Mouse (Mus musculus) heart, embryonic 14.5 days (tissue): ENCODE measurements around the gene Ankrd13c. TPM values are rescaled to one million over a fixed set of nuclear protein-coding genes. Genes with fewer than 3 reads are reported as not detected.

ENCODE experiments used
- ATAC-seq: fragments of 200-750 bp; cut with Nextera tagmentation; 2 replicates; pipeline ENCODE4 v1.8.0; 2017; ENCODE audit warnings: low read depth, moderate TSS enrichment; ENCODE audit not compliant: insufficient number of reproducible peaks, insufficient read depth, low FRiP score
- H3K27ac ChIP-seq, 2 experiments: fragments of 200-500 bp in 1 of 2; fragments of 300-500 bp in 1 of 2; sonication (generic) in 1 of 2; replicated peaks in 1 of 2; 2 replicates each; pipeline ENCODE4 v1.5.1; 2012 to 2014; ENCODE audit warnings: low read depth in 2 of 2, low read length in 2 of 2, control low read depth in 1 of 2, mild to moderate bottlenecking in 1 of 2, mixed read lengths in 1 of 2; ENCODE audit not compliant: control insufficient read depth in 1 of 2, insufficient read depth in 1 of 2
- H3K27me3 ChIP-seq: fragments of 300-500 bp; sonication (generic); 2 replicates; pipeline ENCODE4 v1.6.1; 2014; ENCODE audit warnings: mild to moderate bottlenecking, low read length, control low read depth; ENCODE audit not compliant: control insufficient read depth, insufficient read depth
- H3K36me3 ChIP-seq: fragments of 300-500 bp; sonication (generic); 2 replicates; pipeline ENCODE4 v1.6.1; 2014; ENCODE audit warnings: mild to moderate bottlenecking, control low read depth, low read length, mixed read lengths; ENCODE audit not compliant: control insufficient read depth, insufficient read depth
- H3K4me1 ChIP-seq, 2 experiments: fragments of 200-500 bp in 1 of 2; fragments of 300-500 bp in 1 of 2; sonication (generic) in 1 of 2; 2 replicates each; pipeline ENCODE4 v1.6.1; 2012 to 2014; ENCODE audit warnings: low read length in 2 of 2, control low read depth in 1 of 2, mixed read lengths in 1 of 2; ENCODE audit not compliant: control insufficient read depth in 2 of 2, insufficient read depth in 2 of 2
- H3K4me2 ChIP-seq: fragments of 300-500 bp; sonication (generic); 2 replicates; pipeline ENCODE4 v1.6.1; 2014; ENCODE audit warnings: mild to moderate bottlenecking, low read length
- H3K4me3 ChIP-seq, 2 experiments: fragments of 200-500 bp in 1 of 2; fragments of 300-500 bp in 1 of 2; sonication (generic) in 1 of 2; 2 replicates each; pipeline ENCODE4 v1.5.1; 2012 to 2014; ENCODE audit warnings: low read length in 2 of 2, mild to moderate bottlenecking in 2 of 2, control low read depth in 1 of 2, low read depth in 1 of 2, moderate library complexity in 1 of 2; ENCODE audit not compliant: control insufficient read depth in 1 of 2, insufficient read depth in 1 of 2
- H3K9ac ChIP-seq: fragments of 300-500 bp; sonication (generic); 2 replicates; pipeline ENCODE4 v1.6.1; 2014; ENCODE audit warnings: mild to moderate bottlenecking, low read length
- H3K9me3 ChIP-seq: fragments of 300-500 bp; sonication (generic); 2 replicates; pipeline ENCODE4 v1.6.1; 2016; ENCODE audit warnings: low read length, control low read depth; ENCODE audit not compliant: control insufficient read depth
- WGBS: fragments of 180-500 bp; shearing (Covaris S2); extraction: QIAGEN DNeasy Blood & Tissue Kit; methylation state at CpG from one replicate; pipeline ENCODE4 v1.1.7; 2014; 5-methylcytosine and 5-hydroxymethylcytosine counted together
- polyA plus RNA-seq: library from polyadenylated mRNA; unstranded; fragments of >200 nt; fragmentation: Nextera tagmentation; extraction: Ambion mirVana; gene quantifications from 2 replicates; pipeline ENCODE4 v1.2.1, GENCODE M21; 2014

The Ankrd13c gene
- polyA plus RNA-seq, 1 experiment from 2014 or later: 29.0 TPM

GRCm38 (mm10) chr3:157998742-157999369, 51.8 kb downstream of the Ankrd13c start:
- Histone ChIP-seq H3K4me2 (no peak overlapping the region), H3K4me1 (no peaks in the 10 kb centered on the region), H3K27ac (no peak overlapping the region), H3K36me3 (peaks cover 42% of the 10 kb centered on the region), H3K4me3 (no peak overlapping the region), H3K27me3 (no peaks in the 10 kb centered on the region), H3K9ac (no peak overlapping the region), H3K9me3 (no peaks in the 10 kb centered on the region)
- 45% methylated on average over 1 of the region's 1 CpGs for WGBS
- no peak for ATAC-seq

DNA sequence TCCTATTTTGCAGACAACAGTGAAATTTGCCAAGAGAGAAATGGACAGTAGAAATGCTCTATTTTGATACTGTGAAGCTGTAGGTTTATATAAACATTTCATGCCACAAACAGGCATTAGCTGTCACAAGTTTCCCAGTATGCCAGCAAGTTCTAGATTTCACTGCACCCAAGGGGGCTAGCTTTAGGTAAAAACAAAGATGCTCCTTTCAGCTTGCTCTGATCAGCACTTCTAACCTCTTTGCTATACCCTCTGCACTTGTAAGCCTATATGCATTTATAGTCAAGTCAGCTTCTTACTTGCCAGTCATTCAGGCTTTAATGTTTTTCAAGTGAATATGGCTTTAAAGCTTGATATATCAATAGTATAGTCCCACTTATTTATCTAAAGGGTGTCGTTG, 61.6 kb downstream of the Ankrd13c start:
- peaks cover 86% of the 10 kb centered on the region for H3K36me3 ChIP-seq
- no peak for ATAC-seq
- 76% methylated on average over 1 of the region's 1 CpGs for WGBS

DNA sequence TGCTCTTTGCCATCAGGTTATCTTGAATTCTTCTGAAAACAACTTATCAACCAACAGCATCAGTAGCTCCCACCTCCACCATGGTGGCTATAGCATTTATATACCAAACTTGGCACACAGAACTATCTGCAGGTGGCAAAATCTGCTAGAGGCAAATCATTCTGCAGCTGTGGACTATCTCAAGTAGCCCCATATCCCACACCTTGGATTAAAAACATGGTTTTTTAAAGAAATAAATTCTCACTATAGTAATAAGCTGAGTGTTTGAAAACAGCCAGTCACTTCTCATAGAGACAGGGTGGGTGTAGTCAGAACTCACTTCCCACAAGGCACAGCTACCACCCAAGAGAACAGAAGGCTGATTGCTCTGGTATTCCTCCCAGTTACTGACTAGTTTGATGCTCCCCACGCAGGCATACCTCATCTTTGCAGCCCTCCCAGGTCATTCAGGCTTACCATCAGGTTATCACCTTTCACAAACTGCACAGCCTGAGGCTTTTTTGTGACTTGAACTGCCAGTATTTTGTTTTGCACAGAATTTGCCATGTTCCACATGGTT, 62.8 kb downstream of the Ankrd13c start:
- Histone ChIP-seq H3K4me3 (no peak overlapping the region), H3K4me2 (no peak overlapping the region), H3K4me1 (peaks cover 0 to 6% of the 10 kb centered on the region in 2 experiments; a peak in 1 of 4 replicates), H3K9ac (no peak overlapping the region), H3K27ac (no peak overlapping the region), H3K9me3 (no peaks in the 10 kb centered on the region), H3K36me3 (peaks cover 87% of the 10 kb centered on the region), H3K27me3 (no peaks in the 10 kb centered on the region)
- 45% methylated on average over 1 of the region's 1 CpGs for WGBS
- no peak for ATAC-seq

More for the DNA sequence above, 61.6 kb downstream of the Ankrd13c start:
- no peaks in the 10 kb centered on the region for H3K27me3 ChIP-seq
- H3K4me3 ChIP-seq: no peak overlapping the region
- H3K9ac ChIP-seq: no peak overlapping the region
- H3K9me3 ChIP-seq: no peaks in the 10 kb centered on the region
- no peak overlapping the region for H3K27ac ChIP-seq
- peaks cover 0 to 6% of the 10 kb centered on the region in 2 experiments; a peak in 1 of 4 replicates for H3K4me1 ChIP-seq
- H3K4me2 ChIP-seq: no peak overlapping the region

DNA sequence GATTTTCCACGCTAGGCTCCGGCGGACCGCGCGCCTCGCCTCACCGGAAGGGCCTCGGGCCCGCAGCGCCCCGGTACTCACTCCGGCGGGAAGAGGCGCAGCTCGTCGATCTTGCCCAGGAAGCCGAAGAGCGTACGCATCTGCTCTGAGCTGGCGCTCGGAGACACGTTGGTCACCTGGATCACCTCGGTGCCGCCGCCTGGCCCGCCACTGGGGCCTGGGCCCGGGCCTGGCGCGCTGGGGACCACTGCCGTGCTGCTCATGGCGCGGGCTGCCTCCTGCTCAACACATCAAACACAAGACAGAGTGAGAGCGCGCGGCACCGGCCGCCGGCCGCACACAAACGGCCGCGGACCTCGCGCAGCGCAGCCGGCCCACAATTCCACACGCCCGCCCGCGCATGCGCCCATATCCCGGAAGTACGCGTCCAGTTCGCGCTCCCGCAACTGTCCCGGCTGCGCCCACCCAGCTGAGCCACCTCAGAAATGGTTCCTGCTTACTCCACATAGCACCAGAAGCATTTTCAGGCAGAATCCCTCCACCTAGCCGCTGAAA, 84.4 kb downstream of the Ankrd13c start:
- Histone ChIP-seq H3K4me3 (peak overlapping the region; percentile 85 to 99), H3K27ac (peak overlapping the region; percentile 96 to 98), H3K4me2 (peak overlapping the region; percentile 91), H3K9me3 (no peaks in the 10 kb centered on the region), H3K9ac (peak overlapping the region; percentile 97), H3K27me3 (no peaks in the 10 kb centered on the region), H3K4me1 (peaks cover 3 to 27% of the 10 kb centered on the region in 2 experiments; a peak in 3 of 4 replicates), H3K36me3 (peaks cover 19% of the 10 kb centered on the region)
- ATAC-seq: peak; percentile 84
- WGBS: under 1% methylated on average over 61 of the region's 61 CpGs

DNA sequence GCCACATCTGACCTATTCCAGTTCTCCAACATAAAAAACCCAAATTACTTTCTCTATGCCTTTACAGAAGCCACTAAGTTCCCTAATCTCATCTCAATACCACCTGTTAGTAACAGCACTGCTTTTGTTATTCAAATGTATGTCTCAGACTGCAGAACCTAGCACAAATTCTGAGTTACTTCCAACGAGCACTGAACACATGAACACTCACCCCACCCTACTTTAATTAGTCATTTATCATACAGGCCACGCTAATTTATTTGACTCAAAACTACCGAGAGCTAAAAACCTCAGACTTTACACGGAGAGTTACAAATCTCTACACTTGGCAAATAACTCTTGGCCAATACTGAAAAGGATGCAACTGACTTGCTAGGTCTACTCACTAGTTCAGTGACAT, 85.1 kb downstream of the Ankrd13c start:
- no peaks in the 10 kb centered on the region for H3K9me3 ChIP-seq
- peaks cover 3 to 27% of the 10 kb centered on the region in 2 experiments; a peak in 3 of 4 replicates for H3K4me1 ChIP-seq
- no peak for ATAC-seq
- H3K36me3 ChIP-seq: peaks cover 13% of the 10 kb centered on the region
- peak overlapping the region; percentile 91 for H3K4me2 ChIP-seq
- H3K27ac ChIP-seq: peak overlapping the region in 1 of 2 experiments; percentile 96; a peak in 2 of 4 replicates
- peak overlapping the region; percentile 97 for H3K9ac ChIP-seq
- no peaks in the 10 kb centered on the region for H3K27me3 ChIP-seq
- 10% methylated on average over 4 of the region's 4 CpGs for WGBS
- H3K4me3 ChIP-seq: peak overlapping the region; percentile 85 to 99

DNA sequence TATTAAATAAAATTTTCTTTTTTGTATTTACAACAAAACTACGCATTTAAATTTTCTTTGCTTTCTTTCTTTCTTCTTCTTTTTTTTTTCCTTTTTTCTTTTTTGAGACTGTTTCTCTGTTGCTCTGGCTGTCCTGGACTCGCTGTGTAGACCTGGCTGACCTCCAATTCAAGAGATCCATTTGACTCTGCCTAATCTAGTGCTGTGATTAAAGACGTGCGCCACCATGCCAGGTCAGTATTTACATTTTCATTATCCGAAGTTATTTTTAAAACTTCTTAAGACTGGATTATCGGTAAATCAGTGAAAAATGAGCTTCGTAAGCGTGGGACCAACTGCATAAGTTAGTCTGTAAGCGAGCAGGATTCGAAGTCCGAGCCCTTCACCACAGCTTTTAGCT, 88.8 kb downstream of the Ankrd13c start:
- 2% methylated on average over 11 of the region's 11 CpGs for WGBS
- peak overlapping the region; percentile 89 to 90 for H3K27ac ChIP-seq
- peaks cover 3 to 22% of the 10 kb centered on the region in 2 experiments; a peak in 3 of 4 replicates for H3K4me1 ChIP-seq
- H3K4me3 ChIP-seq: peak overlapping the region; percentile 76 to 84
- peak overlapping the region; percentile 89 for H3K9ac ChIP-seq
- no peak for ATAC-seq
- H3K36me3 ChIP-seq: peaks cover 3% of the 10 kb centered on the region
- H3K27me3 ChIP-seq: no peaks in the 10 kb centered on the region
- H3K9me3 ChIP-seq: no peaks in the 10 kb centered on the region
- peak overlapping the region; percentile 70 for H3K4me2 ChIP-seq

- peak; percentile 94 for ATAC-seq
- WGBS: under 1% methylated on average over 55 of the region's 55 CpGs
Measured at GRCm38 (mm10) chr3:158036329-158036988, 89.4 kb downstream of the Ankrd13c start, which contains the start of the genes Srsf11 and Lrrc40. Gene Srsf11 (minus strand): TSS chr3:158036639. Gene Lrrc40 (plus strand): TSS chr3:158036662.

More at GRCm38 (mm10) chr3:158036329-158036988, 89.4 kb downstream of the Ankrd13c start, which contains the start of the genes Srsf11 and Lrrc40:
- Histone ChIP-seq H3K27me3 (no peaks in the 10 kb centered on the region), H3K4me2 (peak within 1 kb of the TSS; percentile 70), H3K4me3 (peak within 1 kb of the TSS; percentile 76 to 84), H3K27ac (peak within 1 kb of the TSS; percentile 89 to 90), H3K36me3 (peaks cover 3% of the 10 kb centered on the region), H3K9me3 (no peaks in the 10 kb centered on the region), H3K4me1 (peaks cover 3 to 22% of the 10 kb centered on the region in 2 experiments; a peak in 3 of 4 replicates), H3K9ac (peak within 1 kb of the TSS; percentile 89)
